Mouse (Mus musculus): ENCODE measurements at regions not wholly inside any gene's neighbourhood (a gene's known extent, or its start where the extent isn't known, plus 50 kb on each side); places are given as distances from the start of the nearest gene placed in this dataset.
"Not testable (repeated sequence)": the region's sequence is repeated elsewhere in the genome, so short reads cannot be mapped to it uniquely, and the experiment has no call there.

- Histone ChIP-seq H3K27ac (ENCODE audit: low read depth, low read length) (no peak overlapping the region), H3K4me1 (ENCODE audit: insufficient read depth) (peaks cover 6% of the 10 kb centered on the region; the same call in 1 of the 2 replicates), H3K4me2 (ENCODE audit: low read depth) (no peak overlapping the region), H3K27me3 (ENCODE audit: insufficient read depth, low read length) (no peaks in the 10 kb centered on the region), H3K9me3 (ENCODE audit: low read length) (no peaks in the 10 kb centered on the region), H3K9ac (no peak overlapping the region), H3K36me3 (ENCODE audit: insufficient read depth) (no peaks in the 10 kb centered on the region), H3K4me3 (ENCODE audit: low read depth, low read length) (no peak overlapping the region)
- TF ChIP-seq CTCF (IDR thresholded peaks at IDR 0.05; ENCODE audit: low read depth), result no peak
- DNase-seq, result peak; percentile 52
- no peak; the same call in 1 of the 2 replicates for ATAC-seq
- 17% methylated on average over 10 of the region's 10 CpGs for WGBS
Observed at GRCm38 (mm10) chr6:53201281-53201956, 85.7 kb upstream of the Creb5 start.

- Histone ChIP-seq H3K9ac (no peak overlapping the region), H3K4me1 (ENCODE audit: insufficient read depth) (peaks cover 6% of the 10 kb centered on the region; the same call in 1 of the 2 replicates), H3K4me2 (ENCODE audit: low read depth) (no peak overlapping the region), H3K36me3 (ENCODE audit: insufficient read depth) (no peaks in the 10 kb centered on the region), H3K9me3 (ENCODE audit: low read length) (no peaks in the 10 kb centered on the region), H3K4me3 (ENCODE audit: low read depth, low read length) (no peak overlapping the region), H3K27ac (ENCODE audit: low read depth, low read length) (no peak overlapping the region), H3K27me3 (ENCODE audit: insufficient read depth, low read length) (no peaks in the 10 kb centered on the region)
- TF ChIP-seq CTCF (IDR thresholded peaks at IDR 0.05; ENCODE audit: low read depth), result no peak
- DNase-seq (peak; percentile 58), ATAC-seq (peak; percentile 87)
- WGBS, result 56% methylated on average over 2 of the region's 2 CpGs
Observed at GRCm38 (mm10) chr6:53199474-53199873, 87.6 kb upstream of the Creb5 start.

- H3K4me2 ChIP-seq (ENCODE audit: low read depth); H3K27me3 ChIP-seq (ENCODE audit: insufficient read depth, low read length); H3K9me3 ChIP-seq (ENCODE audit: low read length); H3K9ac ChIP-seq; H3K27ac ChIP-seq (ENCODE audit: low read depth, low read length); H3K4me3 ChIP-seq (ENCODE audit: low read depth, low read length); ATAC-seq; H3K36me3 ChIP-seq (ENCODE audit: insufficient read depth); H3K4me1 ChIP-seq (ENCODE audit: insufficient read depth); DNase-seq: not testable (repeated sequence)
- 95% methylated on average over 17 of the region's 17 CpGs for WGBS
Observed at GRCm38 (mm10) chr6:53182131-53182530, 104.9 kb upstream of the Creb5 start.

- Histone ChIP-seq H3K27ac (ENCODE audit: low read depth, low read length) (no peak overlapping the region), H3K4me2 (ENCODE audit: low read depth) (peak overlapping the region; percentile 36), H3K4me1 (ENCODE audit: insufficient read depth) (no peaks in the 10 kb centered on the region), H3K9me3 (ENCODE audit: low read length) (no peaks in the 10 kb centered on the region), H3K36me3 (ENCODE audit: insufficient read depth) (no peaks in the 10 kb centered on the region), H3K27me3 (ENCODE audit: insufficient read depth, low read length) (no peaks in the 10 kb centered on the region), H3K9ac (no peak overlapping the region), H3K4me3 (ENCODE audit: low read depth, low read length) (peak overlapping the region; percentile 13; the same call in 1 of the 2 replicates)
- ATAC-seq, result no peak
- WGBS, result 10% methylated on average over 10 of the region's 10 CpGs
- peak; percentile 66 for DNase-seq
- TF ChIP-seq CTCF (IDR thresholded peaks at IDR 0.05; ENCODE audit: low read depth), result peak; percentile 69
Observed at GRCm38 (mm10) chr6:53164423-53164841, 96.0 kb upstream of the Jazf1 start.

- H3K4me2 ChIP-seq (ENCODE audit: low read depth), result no peak overlapping the region
- no peak overlapping the region for H3K4me3 ChIP-seq (ENCODE audit: low read depth, low read length)
- no peaks in the 10 kb centered on the region for H3K36me3 ChIP-seq (ENCODE audit: insufficient read depth)
- 90% methylated on average over 7 of the region's 7 CpGs for WGBS
- no peaks in the 10 kb centered on the region for H3K9me3 ChIP-seq (ENCODE audit: low read length)
- H3K9ac ChIP-seq, result no peak overlapping the region
- no peak overlapping the region for H3K27ac ChIP-seq (ENCODE audit: low read depth, low read length)
- H3K27me3 ChIP-seq (ENCODE audit: insufficient read depth, low read length), result no peaks in the 10 kb centered on the region
- ATAC-seq (no peak), DNase-seq (no peak)
- TF ChIP-seq CTCF (IDR thresholded peaks at IDR 0.05; ENCODE audit: low read depth), result no peak
- no peaks in the 10 kb centered on the region for H3K4me1 ChIP-seq (ENCODE audit: insufficient read depth)
Observed at GRCm38 (mm10) chr6:53163091-53163490, 94.7 kb upstream of the Jazf1 start.

GRCm38 (mm10) chr6:53161627-53162026 is 93.2 kb upstream of the Jazf1 start:
- ATAC-seq (no peak), DNase-seq (no peak)
- Histone ChIP-seq H3K27ac (ENCODE audit: low read depth, low read length) (no peak overlapping the region), H3K9me3 (ENCODE audit: low read length) (no peaks in the 10 kb centered on the region), H3K4me1 (ENCODE audit: insufficient read depth) (no peaks in the 10 kb centered on the region), H3K36me3 (ENCODE audit: insufficient read depth) (no peaks in the 10 kb centered on the region), H3K27me3 (ENCODE audit: insufficient read depth, low read length) (no peaks in the 10 kb centered on the region), H3K9ac (no peak overlapping the region), H3K4me2 (ENCODE audit: low read depth) (no peak overlapping the region), H3K4me3 (ENCODE audit: low read depth, low read length) (no peak overlapping the region)
- no peak for TF ChIP-seq CTCF (IDR thresholded peaks at IDR 0.05; ENCODE audit: low read depth)
- 83% methylated on average over 2 of the region's 2 CpGs for WGBS

- no peak for ATAC-seq
- 83% methylated on average over 4 of the region's 4 CpGs for WGBS
- Histone ChIP-seq H3K9me3 (ENCODE audit: low read length) (no peaks in the 10 kb centered on the region), H3K27me3 (ENCODE audit: insufficient read depth, low read length) (no peaks in the 10 kb centered on the region), H3K36me3 (ENCODE audit: insufficient read depth) (no peaks in the 10 kb centered on the region), H3K9ac (no peak overlapping the region), H3K4me1 (ENCODE audit: insufficient read depth) (no peaks in the 10 kb centered on the region), H3K27ac (ENCODE audit: low read depth, low read length) (no peak overlapping the region), H3K4me3 (ENCODE audit: low read depth, low read length) (no peak overlapping the region), H3K4me2 (ENCODE audit: low read depth) (no peak overlapping the region)
- TF ChIP-seq CTCF (IDR thresholded peaks at IDR 0.05; ENCODE audit: low read depth), result no peak
- DNase-seq, result no peak
Observed at GRCm38 (mm10) chr6:53154621-53155020, 86.2 kb upstream of the Jazf1 start.
